Mouse (Mus musculus) embryonic facial prominence, embryonic 12.5 days (tissue): Measurements from ENCODE around the gene Usp50. TPM values are rescaled to one million over a fixed set of nuclear protein-coding genes. Genes with fewer than 3 reads are reported as not detected.

Experiments
- ATAC-seq: fragments of 200-750 bp; cut with Nextera tagmentation; 2 replicates; pipeline ENCODE4 v1.8.0; 2017; ENCODE audit not compliant: insufficient number of reproducible peaks, insufficient read depth, low FRiP score, low TSS enrichment
- H3K27ac ChIP-seq: fragments of 300-500 bp; sonication (generic); 2 replicates; pipeline ENCODE4 v1.5.1; 2016; ENCODE audit warnings: mild to moderate bottlenecking
- H3K27me3 ChIP-seq: fragments of 300-500 bp; sonication (generic); 2 replicates; pipeline ENCODE4 v1.6.1; 2016; ENCODE audit warnings: mild to moderate bottlenecking, moderate library complexity
- H3K36me3 ChIP-seq: fragments of 300-500 bp; sonication (generic); 2 replicates; pipeline ENCODE4 v1.6.1; 2016; ENCODE audit warnings: mild to moderate bottlenecking
- H3K4me1 ChIP-seq: fragments of 300-500 bp; sonication (generic); 2 replicates; pipeline ENCODE4 v1.6.1; 2016
- H3K4me2 ChIP-seq: fragments of 300-500 bp; sonication (generic); replicated peaks from 2 replicates; pipeline ENCODE4 v1.6.1; 2016; ENCODE audit warnings: mild to moderate bottlenecking, moderate library complexity
- H3K4me3 ChIP-seq: fragments of 300-500 bp; sonication (generic); 2 replicates; pipeline ENCODE4 v1.5.1; 2016; ENCODE audit warnings: mild to moderate bottlenecking
- H3K9ac ChIP-seq: fragments of 300-500 bp; sonication (generic); 2 replicates; pipeline ENCODE4 v1.6.1; 2016; ENCODE audit warnings: mild to moderate bottlenecking, moderate library complexity
- H3K9me3 ChIP-seq: fragments of 300-500 bp; sonication (generic); 2 replicates; pipeline ENCODE4 v1.6.1; 2016; ENCODE audit warnings: mild to moderate bottlenecking, moderate library complexity
- WGBS: fragments of 180-500 bp; shearing (Covaris S2); methylation state at CpG from one replicate; pipeline ENCODE4 v1.1.7; 2016; 5-methylcytosine and 5-hydroxymethylcytosine counted together
- polyA plus RNA-seq: library from polyadenylated mRNA; unstranded; fragments of >200 nt; fragmentation: Nextera tagmentation; extraction: Ambion mirVana; gene quantifications from 2 replicates; pipeline ENCODE4 v1.2.1, GENCODE M21; 2016

The Usp50 gene
- 3.2 and 3.3 TPM in 2 replicates for polyA plus RNA-seq

- no peak for ATAC-seq
- no peaks in the 10 kb centered on the region for H3K9me3 ChIP-seq
- WGBS, result 77% methylated on average over 4 of the region's 4 CpGs
- H3K27ac ChIP-seq, result no peak within 1 kb of the TSS
- 0 out of 2 replicates have a peak, but pooled peaks cover 2% of the 10 kb centered on the region for H3K4me1 ChIP-seq
- no peak within 1 kb of the TSS for H3K4me2 ChIP-seq
- H3K27me3 ChIP-seq, result no peaks in the 10 kb centered on the region
- no peak within 1 kb of the TSS for H3K4me3 ChIP-seq
- H3K36me3 ChIP-seq, result no peaks in the 10 kb centered on the region
- H3K9ac ChIP-seq, result no peak within 1 kb of the TSS
Observed at GRCm38 (mm10) chr2:126783370-126783769, at the start of gene Usp50. Gene Usp50, minus strand, starts transcription at chr2:126783470.

GRCm38 (mm10) chr2:126817414-126817813 is 34.1 kb upstream of the Usp50 start:
- ATAC-seq, result no peak
- H3K4me3 ChIP-seq, result no peak overlapping the region
- H3K9ac ChIP-seq, result no peak overlapping the region
- H3K9me3 ChIP-seq, result no peaks in the 10 kb centered on the region
- H3K4me2 ChIP-seq, result no peak overlapping the region
- peaks cover 36% of the 10 kb centered on the region for H3K36me3 ChIP-seq
- no peaks in the 10 kb centered on the region for H3K27me3 ChIP-seq
- WGBS, result 83% methylated on average over 2 of the region's 2 CpGs
- no peaks in the 10 kb centered on the region for H3K4me1 ChIP-seq
- no peak overlapping the region for H3K27ac ChIP-seq

GRCm38 (mm10) chr2:126816644-126817347 is 33.5 kb upstream of the Usp50 start:
- Histone ChIP-seq H3K9ac (no peak overlapping the region), H3K4me3 (no peak overlapping the region), H3K27ac (no peak overlapping the region), H3K4me1 (no peaks in the 10 kb centered on the region), H3K4me2 (no peak overlapping the region), H3K9me3 (no peaks in the 10 kb centered on the region), H3K27me3 (no peaks in the 10 kb centered on the region), H3K36me3 (peaks cover 39% of the 10 kb centered on the region)
- WGBS, result 91% methylated on average over 4 of the region's 4 CpGs
- no peak for ATAC-seq

GRCm38 (mm10) chr2:126815822-126816221 is 32.6 kb upstream of the Usp50 start:
- H3K4me3 ChIP-seq, result no peak overlapping the region
- H3K4me1 ChIP-seq, result no peaks in the 10 kb centered on the region
- no peak overlapping the region for H3K27ac ChIP-seq
- no peak overlapping the region for H3K4me2 ChIP-seq
- WGBS, result 33% methylated on average over 1 of the region's 1 CpGs
- no peaks in the 10 kb centered on the region for H3K9me3 ChIP-seq
- ATAC-seq, result no peak
- peaks cover 41% of the 10 kb centered on the region for H3K36me3 ChIP-seq
- H3K27me3 ChIP-seq, result no peaks in the 10 kb centered on the region
- H3K9ac ChIP-seq, result no peak overlapping the region

DNA sequence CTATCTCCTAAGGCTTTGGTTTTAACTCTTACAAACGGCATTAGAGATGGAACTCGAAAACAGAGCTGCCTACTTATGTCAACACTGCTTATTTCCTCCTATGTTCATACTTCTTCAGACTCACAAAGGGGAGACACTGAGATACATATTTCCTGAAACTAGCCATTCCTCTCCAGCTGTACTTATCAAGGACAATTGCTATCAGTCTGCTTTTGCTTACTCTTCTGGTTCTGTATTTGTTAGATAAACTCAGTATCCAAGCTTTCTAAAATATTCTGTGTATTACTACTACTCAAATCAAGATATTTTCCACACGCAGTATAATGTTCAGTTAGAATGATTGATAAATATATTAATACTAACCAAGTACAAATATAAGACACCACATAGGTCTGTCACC is 18.7 kb upstream of the Usp50 start:
- Histone ChIP-seq H3K9me3 (no peaks in the 10 kb centered on the region), H3K36me3 (peaks cover 46% of the 10 kb centered on the region), H3K27me3 (no peaks in the 10 kb centered on the region), H3K4me1 (no peaks in the 10 kb centered on the region), H3K27ac (no peak overlapping the region), H3K4me2 (no peak overlapping the region), H3K9ac (no peak overlapping the region), H3K4me3 (no peak overlapping the region)
- WGBS, result 91% methylated on average over 3 of the region's 3 CpGs
- no peak for ATAC-seq

- no peak for ATAC-seq
- Histone ChIP-seq H3K4me1 (no peaks in the 10 kb centered on the region), H3K9me3 (no peaks in the 10 kb centered on the region), H3K27me3 (no peaks in the 10 kb centered on the region), H3K36me3 (peaks cover 52% of the 10 kb centered on the region), H3K4me3 (no peak overlapping the region), H3K4me2 (no peak overlapping the region), H3K9ac (no peak overlapping the region), H3K27ac (no peak overlapping the region)
- 88% methylated on average over 5 of the region's 5 CpGs for WGBS
Observed at GRCm38 (mm10) chr2:126798455-126798854, 15.2 kb upstream of the Usp50 start.

- H3K9ac ChIP-seq, result no peak overlapping the region
- 84% methylated on average over 3 of the region's 3 CpGs for WGBS
- H3K4me3 ChIP-seq, result no peak overlapping the region
- ATAC-seq, result no peak
- no peaks in the 10 kb centered on the region for H3K27me3 ChIP-seq
- H3K27ac ChIP-seq, result no peak overlapping the region
- peaks cover 47% of the 10 kb centered on the region for H3K36me3 ChIP-seq
- no peak overlapping the region for H3K4me2 ChIP-seq
- H3K9me3 ChIP-seq, result no peaks in the 10 kb centered on the region
- no peaks in the 10 kb centered on the region for H3K4me1 ChIP-seq
Observed at GRCm38 (mm10) chr2:126795708-126796107, 12.4 kb upstream of the Usp50 start.

DNA sequence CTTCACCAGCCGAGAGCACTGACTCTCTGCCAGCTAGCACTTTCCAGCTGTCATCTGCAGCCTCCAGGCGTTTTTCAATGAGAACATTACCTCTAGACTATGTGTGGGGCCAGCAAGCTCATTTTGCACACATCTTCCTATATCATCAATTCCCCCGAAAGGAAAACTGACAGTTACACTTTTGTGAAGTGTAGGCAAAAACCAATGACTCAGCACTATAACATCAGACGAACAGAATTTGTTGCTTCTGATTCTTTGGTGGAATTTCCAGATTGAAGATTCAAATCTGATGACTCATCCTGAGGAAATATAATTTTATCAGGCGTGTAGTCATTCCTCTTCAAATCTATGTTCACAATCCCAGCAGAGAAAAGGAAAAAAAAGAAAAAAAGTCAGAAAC is 9.3 kb upstream of the Usp50 start:
- Histone ChIP-seq H3K9me3 (no peaks in the 10 kb centered on the region), H3K27me3 (no peaks in the 10 kb centered on the region), H3K4me1 (0 out of 2 replicates have a peak, but pooled peaks cover 2% of the 10 kb centered on the region), H3K27ac (no peak overlapping the region), H3K4me2 (no peak overlapping the region), H3K4me3 (no peak overlapping the region), H3K36me3 (peaks cover 43% of the 10 kb centered on the region), H3K9ac (no peak overlapping the region)
- 78% methylated on average over 5 of the region's 5 CpGs for WGBS
- ATAC-seq, result no peak

GRCm38 (mm10) chr2:126787721-126788342 is 4.6 kb upstream of the Usp50 start:
- no peak for ATAC-seq
- peaks cover 15% of the 10 kb centered on the region for H3K36me3 ChIP-seq
- H3K4me3 ChIP-seq, result no peak overlapping the region
- H3K27ac ChIP-seq, result 0 out of 2 replicates have a peak overlapping the region, but pooled peaks have one; percentile 23
- 43% methylated on average over 9 of the region's 9 CpGs for WGBS
- H3K9me3 ChIP-seq, result no peaks in the 10 kb centered on the region
- 0 out of 2 replicates have a peak, but pooled peaks cover 2% of the 10 kb centered on the region for H3K4me1 ChIP-seq
- no peaks in the 10 kb centered on the region for H3K27me3 ChIP-seq
- no peak overlapping the region for H3K9ac ChIP-seq
- H3K4me2 ChIP-seq, result no peak overlapping the region

GRCm38 (mm10) chr2:126782433-126782832 is 837 bp downstream of the Usp50 start:
- no peak overlapping the region for H3K9ac ChIP-seq
- H3K27me3 ChIP-seq, result no peaks in the 10 kb centered on the region
- H3K4me1 ChIP-seq, result no peaks in the 10 kb centered on the region
- ATAC-seq, result no peak
- no peak overlapping the region for H3K4me3 ChIP-seq
- H3K9me3 ChIP-seq, result no peaks in the 10 kb centered on the region
- H3K36me3 ChIP-seq, result no peaks in the 10 kb centered on the region
- no peak overlapping the region for H3K4me2 ChIP-seq
- 84% methylated on average over 3 of the region's 3 CpGs for WGBS
- no peak overlapping the region for H3K27ac ChIP-seq

- no peak for ATAC-seq
- H3K9ac ChIP-seq, result no peak overlapping the region
- no peak overlapping the region for H3K27ac ChIP-seq
- H3K36me3 ChIP-seq, result no peaks in the 10 kb centered on the region
- WGBS, result 92% methylated on average over 1 of the region's 1 CpGs
- no peaks in the 10 kb centered on the region for H3K9me3 ChIP-seq
- no peak overlapping the region for H3K4me3 ChIP-seq
- no peaks in the 10 kb centered on the region for H3K4me1 ChIP-seq
- no peak overlapping the region for H3K4me2 ChIP-seq
- H3K27me3 ChIP-seq, result no peaks in the 10 kb centered on the region
Observed at GRCm38 (mm10) chr2:126781478-126781877, 1.8 kb downstream of the Usp50 start.

GRCm38 (mm10) chr2:126780286-126780685 is 3.0 kb downstream of the Usp50 start:
- no peak overlapping the region for H3K27ac ChIP-seq
- no peaks in the 10 kb centered on the region for H3K4me1 ChIP-seq
- no peak overlapping the region for H3K9ac ChIP-seq
- no peaks in the 10 kb centered on the region for H3K9me3 ChIP-seq
- H3K36me3 ChIP-seq, result no peaks in the 10 kb centered on the region
- 87% methylated on average over 10 of the region's 10 CpGs for WGBS
- H3K27me3 ChIP-seq, result no peaks in the 10 kb centered on the region
- no peak overlapping the region for H3K4me3 ChIP-seq
- no peak for ATAC-seq
- H3K4me2 ChIP-seq, result no peak overlapping the region
